Mouse (Mus musculus): ENCODE measurements around the gene Hist1h1c. TPM values are rescaled to one million over a fixed set of nuclear protein-coding genes. Genes with fewer than 3 reads are reported as not detected.

Hist1h1c gene
- total and polyA plus RNA-seq, 3 experiments = 32.9 to 270 (median 168) TPM

DNA sequence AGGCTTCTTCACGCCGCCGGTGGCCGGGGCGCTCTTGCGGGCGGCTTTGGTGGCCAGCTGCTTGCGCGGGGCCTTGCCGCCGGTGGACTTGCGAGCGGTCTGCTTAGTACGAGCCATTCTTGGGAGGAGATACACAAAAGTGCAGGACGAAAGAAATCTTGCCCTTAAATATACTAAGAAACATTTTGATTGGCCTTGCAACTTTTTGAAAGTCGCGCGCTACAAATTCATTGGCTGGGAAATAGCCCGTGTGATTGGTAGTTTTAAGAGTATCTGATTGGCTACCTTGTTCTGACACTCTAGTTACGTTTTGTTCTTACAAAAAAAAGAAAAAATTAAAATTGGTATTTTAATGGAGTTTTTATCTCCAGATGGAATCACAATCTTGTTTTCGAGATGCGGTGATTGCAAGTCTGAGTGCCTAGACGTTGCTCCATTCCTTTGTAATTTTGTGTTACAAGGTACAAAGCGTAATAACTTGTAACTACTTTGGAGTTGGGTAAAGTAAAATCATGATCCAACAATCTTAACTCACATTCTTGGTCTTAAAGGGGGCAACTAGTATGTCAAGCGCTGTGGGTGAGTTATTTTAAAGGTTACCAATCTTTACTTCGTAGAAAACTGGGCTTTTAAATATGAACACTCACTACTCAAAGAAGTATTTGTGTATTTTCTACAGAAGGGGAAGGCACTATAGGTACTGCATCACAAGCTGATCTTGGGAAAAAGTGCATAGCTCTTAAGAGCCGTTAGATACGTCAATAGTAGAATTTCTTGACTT is 7.0 kb downstream of the Hist1h1c start, which contains the start of gene Hist1h3c:
Gene Hist1h3c, minus strand, starts transcription at position 222 of the 781 bp plus-strand sequence.
- DNase-seq = peak; percentile 81

DNA sequence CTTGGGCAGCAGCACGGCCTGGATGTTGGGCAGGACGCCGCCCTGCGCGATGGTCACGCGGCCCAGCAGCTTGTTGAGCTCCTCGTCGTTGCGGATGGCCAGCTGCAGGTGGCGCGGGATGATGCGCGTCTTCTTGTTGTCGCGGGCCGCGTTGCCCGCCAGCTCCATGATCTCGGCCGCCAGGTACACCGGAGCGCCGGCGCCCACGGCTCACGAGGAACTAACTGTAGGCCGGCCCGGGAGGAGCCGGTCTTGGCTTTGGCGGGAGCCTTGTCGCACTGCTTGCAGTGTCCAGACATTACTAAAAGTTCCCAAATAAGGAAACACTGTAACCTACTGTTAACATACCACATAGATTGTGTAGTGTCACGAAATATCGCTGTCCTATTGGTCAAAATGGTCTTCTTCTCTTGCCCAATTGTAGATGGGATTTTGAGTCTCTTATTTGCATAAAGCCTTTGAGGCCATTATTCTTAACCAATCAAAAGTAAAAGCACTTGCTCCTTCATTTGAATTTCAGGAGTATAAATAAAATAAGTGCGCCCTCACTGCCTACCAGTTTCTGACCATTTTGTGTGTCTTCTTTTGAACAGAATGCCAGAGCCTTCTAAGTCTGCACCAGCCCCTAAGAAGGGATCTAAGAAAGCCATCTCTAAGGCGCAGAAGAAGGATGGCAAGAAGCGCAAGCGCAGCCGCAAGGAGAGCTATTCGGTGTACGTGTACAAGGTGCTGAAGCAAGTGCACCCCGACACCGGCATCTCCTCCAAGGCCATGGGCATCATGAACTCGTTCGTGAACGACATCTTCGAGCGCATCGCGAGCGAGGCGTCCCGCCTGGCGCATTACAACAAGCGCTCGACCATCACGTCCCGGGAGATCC is 7.8 kb downstream of the Hist1h1c start, which contains the start of gene Hist1h2bb:
Gene Hist1h2bb, plus strand, starts transcription at position 534 of the 880 bp plus-strand sequence.
- peak; percentile 81 for DNase-seq

DNA sequence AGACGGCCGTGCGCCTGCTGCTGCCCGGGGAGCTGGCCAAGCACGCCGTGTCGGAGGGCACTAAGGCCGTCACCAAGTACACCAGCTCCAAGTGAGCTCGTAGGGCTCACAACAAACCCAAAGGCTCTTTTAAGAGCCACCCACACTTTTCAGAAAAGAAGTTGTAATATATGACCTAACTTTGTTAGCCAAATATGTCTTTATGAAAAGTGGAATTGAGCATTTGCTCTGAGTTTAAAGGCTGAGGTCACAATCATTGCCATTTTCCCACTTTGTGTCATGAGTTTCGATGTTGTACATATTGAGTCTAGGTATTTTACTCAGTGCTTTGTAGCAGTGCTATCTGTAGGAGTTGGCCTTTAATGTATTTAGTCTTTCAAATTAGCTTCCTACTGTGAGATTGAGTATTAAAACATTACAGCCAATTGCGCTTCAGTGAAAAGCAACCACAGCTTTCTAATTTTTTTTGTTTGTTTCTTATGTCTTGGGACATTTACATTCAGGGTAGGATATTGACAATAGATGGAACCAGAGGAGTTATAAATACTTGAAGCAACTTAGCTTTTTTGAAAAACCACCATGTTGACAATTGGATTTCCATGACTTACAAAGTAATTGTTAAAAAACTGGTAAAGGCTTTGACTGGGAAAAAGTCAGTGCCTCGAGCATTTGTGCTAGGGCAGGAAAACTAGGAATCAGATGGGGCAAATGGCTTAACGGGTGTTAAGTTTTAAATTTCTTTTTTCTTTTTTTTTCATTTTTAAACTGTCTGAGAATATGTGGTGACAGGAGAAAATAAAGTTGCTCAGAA is 8.7 kb downstream of the Hist1h1c start:
- DNase-seq = no peak

DNA sequence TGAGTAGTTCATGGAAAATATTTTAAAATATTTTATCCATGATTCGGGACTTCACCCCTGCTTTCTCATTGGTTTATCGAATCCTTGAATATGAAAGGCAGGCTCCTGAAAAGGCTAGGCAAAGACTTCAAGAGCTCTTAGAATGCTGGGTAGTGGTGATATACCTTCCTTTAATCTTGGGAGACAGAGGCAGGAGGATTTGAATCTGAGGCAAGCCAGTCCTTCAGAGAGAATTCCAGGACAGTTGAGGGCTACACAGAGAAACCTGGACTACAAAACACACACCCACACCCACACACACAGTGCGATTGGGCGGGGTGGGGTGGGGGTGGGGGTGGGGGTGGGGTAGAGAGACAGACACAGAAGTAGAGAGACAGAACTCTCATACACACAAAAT is 9.3 kb downstream of the Hist1h1c start:
- no peak for DNase-seq

DNA sequence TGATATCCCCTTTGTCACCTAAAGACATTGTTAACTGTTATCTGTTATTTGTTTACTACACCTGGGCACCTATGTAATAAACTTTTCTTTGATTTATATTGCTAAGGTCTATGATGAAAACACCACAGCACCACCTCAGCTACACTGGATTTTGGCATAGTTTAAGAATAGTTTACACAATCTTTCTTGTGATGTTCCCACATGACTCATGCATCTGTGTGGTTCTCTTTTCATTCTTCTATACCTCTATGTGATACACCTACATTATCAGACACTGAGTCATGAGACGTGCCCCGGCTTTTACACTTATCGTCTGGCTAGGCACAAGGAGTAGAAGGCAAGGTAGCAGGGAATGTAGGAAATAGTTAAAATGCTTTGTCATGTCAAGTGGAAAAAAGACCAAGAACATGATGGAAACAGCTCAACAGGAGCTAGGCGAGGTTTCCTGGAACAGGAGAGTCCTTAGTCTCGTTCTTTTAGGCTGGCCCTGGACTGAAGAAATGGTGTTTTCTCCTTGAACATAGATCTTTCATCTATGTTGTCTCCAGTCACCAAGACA is 11.0 kb downstream of the Hist1h1c start:
- DNase-seq = no peak

DNA sequence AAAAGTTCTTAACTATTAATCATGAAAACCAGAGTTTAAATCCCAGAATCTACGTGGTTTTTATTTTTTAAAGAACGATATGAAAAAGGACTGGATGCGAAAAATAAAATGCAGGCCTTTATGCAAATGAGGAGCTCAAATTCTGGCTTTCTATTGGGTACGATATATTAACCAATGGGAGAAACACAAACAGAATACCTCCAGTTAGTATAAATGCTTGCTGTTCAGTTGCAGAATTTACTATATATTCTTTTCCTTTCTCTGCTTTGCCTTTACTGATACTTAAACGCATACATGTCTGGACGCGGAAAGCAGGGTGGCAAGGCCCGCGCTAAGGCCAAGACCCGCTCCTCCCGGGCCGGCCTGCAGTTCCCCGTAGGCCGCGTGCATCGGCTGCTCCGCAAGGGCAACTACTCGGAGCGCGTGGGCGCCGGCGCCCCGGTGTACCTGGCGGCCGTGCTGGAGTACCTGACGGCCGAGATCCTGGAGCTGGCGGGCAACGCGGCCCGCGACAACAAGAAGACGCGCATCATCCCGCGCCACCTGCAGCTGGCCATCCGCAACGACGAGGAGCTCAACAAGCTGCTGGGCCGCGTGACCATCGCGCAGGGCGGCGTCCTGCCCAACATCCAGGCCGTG is 12.3 kb downstream of the Hist1h1c start, which contains the start of gene Hist1h2ab:
Gene Hist1h2ab, plus strand, starts transcription at position 288 of the 639 bp plus-strand sequence.
- DNase-seq = peak; percentile 68

DNA sequence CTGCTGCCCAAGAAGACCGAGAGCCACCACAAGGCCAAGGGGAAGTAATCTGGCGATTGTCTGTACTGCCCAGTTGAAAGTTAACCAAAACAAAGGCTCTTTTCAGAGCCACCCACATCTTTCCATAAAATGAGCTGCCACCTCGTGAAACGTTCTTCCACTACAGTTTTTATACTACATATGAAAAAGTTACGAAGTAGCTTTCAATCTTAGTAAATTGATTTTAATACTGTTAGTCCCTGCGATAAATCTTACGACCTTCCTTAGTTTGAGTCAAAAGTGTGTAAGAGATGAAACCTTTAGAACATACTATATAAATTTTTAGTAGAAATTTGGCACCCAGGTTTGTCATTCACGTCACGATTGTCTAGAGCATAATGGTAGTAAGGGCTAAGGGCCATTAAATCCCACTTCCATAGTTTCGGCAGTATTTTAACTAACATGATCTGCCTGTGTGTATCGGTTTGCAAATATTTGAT is 12.9 kb downstream of the Hist1h1c start:
- DNase-seq = no peak

DNA sequence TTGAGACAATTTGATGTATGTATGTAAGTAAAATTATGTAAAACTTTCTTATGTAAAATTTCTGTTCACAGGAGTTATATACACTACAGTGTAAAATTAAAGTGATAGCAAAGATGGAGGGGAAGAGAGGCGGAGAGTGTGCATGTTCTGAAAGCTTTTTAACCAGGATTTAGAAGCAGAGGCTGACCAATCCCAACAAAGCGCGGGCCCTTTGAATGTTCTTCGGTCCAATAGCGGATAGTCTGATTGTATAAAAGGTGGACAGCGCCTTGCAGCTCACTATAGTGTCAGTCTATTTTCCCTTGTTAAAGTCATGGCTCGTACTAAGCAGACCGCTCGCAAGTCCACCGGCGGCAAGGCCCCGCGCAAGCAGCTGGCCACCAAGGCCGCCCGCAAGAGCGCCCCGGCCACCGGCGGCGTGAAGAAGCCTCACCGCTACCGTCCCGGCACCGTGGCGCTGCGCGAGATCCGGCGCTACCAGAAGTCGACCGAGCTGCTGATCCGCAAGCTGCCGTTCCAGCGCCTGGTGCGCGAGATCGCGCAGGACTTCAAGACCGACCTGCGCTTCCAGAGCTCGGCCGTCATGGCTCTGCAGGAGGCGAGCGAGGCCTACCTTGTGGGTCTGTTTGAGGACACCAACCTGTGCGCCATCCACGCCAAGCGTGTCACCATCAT is 13.6 kb downstream of the Hist1h1c start, which contains the start of gene Hist1h3b:
Gene Hist1h3b, plus strand, starts transcription at position 201 of the 675 bp plus-strand sequence.
- peak; percentile 88 for DNase-seq

DNA sequence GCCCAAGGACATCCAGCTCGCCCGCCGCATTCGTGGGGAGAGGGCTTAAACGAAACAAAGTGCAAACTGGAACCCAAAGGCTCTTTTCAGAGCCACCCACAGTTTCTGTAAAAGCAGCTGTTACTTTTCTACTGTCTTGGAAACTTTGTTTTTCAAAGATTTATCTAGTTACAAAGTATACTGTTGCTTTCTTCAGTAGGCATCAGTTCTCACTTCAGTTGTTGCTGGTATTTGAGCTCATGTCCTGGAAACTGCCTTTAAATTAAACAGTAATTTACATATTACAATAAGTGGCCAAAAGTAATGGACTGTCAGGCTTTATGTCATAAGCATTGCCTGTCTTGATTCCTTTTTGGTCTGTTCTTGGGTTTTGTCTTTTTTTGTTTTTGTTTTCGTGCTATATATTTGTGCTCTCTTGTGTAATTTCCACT is 14.1 kb downstream of the Hist1h1c start:
- DNase-seq = no peak

DNA sequence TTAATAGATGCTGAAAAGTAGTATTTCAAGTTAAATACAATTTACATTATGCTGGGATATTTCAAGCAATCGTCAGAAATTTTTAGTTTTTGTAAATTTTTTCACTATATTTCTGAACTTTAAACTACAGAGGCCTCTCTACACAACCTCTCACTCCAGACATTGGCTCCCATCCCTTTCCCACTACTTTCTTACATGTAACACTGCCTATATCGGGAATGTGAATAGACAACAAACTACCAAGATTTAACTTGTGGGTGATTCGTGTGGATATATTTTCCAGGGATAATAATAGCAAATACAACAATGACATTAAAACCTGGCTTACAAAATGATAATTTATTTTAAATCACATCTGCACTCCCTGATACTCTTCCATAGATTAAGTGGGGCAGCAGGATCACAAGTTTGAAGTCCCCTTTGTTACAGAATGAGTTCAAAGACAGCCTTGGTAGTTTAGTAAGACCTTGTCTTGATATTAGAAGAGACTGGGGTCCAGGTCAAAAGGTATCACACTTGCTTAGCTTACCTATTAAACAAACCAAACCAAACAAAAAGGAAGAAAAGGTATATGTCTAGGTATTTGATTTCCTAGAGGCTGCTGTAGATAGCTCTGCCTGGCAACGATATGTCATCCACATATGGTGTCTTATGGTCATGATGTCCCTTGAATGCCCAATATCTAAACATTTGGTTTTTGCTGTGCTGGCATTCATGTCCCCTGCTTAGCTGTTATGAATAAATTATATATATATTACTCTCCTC is 14.9 kb downstream of the Hist1h1c start:
- DNase-seq = no peak

DNA sequence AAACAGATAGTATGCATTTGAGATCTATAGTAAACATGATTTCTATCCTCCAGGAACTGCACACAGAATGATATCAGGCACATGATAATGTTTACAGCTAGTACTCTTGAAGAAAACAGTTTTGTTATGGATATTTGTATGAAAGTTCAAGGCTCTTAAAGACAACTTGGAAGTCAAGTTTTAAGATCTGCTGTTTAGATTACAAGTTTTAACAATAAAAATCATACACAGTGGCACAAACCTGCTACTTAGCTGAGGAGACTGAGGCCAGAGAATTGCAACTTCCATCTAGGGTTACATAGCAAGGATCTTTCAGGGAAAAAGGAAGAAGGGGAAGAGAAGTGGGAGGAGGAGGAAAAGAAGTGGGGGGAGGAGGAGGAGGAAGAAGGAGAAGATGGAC is 16.4 kb downstream of the Hist1h1c start:
- no peak for DNase-seq

DNA sequence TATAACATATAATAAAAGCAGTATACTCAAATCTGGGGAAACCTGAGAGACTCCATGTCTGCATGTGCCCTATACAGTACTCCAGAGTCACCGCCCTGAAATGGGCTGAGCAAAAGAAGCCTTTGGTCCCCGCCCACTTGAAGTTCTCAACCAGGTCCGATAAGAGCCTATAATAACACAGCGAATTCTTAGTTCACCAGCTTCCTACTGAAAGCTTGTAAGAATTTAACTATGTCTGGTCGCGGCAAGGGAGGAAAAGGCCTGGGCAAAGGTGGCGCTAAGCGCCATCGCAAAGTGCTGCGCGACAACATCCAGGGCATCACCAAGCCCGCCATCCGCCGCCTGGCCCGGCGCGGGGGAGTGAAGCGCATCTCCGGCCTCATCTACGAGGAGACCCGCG is 18.2 kb downstream of the Hist1h1c start, which contains the start of gene Hist1h4b:
Gene Hist1h4b, plus strand, starts transcription at position 224 of the 400 bp plus-strand sequence.
- peak; percentile 88 for DNase-seq

DNA sequence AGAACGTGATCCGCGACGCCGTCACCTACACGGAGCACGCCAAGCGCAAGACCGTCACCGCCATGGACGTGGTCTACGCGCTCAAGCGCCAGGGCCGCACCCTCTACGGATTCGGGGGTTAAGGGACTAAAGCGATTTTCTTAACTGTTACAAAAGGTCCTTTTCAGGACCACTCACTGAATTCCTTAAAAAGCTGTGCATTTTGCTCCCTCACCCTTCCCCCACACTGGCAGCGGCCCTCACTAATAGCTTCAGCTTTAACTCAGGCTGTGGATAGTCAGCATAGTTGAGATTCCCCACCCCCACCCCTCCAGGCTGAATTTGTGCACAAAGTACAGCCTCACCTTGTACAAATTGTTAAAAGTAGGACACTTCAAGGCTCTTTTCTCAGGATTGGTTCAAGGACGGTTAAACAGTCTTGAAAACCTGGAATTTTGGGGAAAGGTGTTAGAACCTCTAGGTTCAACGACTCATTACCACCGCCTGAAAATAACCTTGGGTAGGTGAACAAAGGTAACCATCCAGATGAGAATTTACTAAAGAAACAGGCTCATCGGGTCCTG is 18.7 kb downstream of the Hist1h1c start:
- no peak for DNase-seq

DNA sequence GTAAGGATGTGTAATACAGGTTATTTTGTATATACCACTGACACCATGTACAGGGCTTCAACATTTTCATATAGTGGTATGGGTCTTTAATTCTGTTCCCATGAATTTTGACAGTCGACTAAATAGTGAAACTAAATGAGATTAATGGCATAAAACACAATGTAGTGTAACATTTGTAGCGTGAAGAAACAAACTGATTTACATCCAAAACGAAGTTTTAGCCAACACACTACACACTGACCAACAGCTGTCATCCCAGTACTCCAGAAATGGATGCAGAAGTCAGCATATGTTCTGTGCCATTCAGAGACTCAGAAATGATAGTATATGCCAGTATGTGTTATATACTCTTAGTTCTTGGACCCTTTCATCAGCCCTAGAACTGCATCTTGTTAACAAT is 19.3 kb downstream of the Hist1h1c start:
- no peak for DNase-seq

DNA sequence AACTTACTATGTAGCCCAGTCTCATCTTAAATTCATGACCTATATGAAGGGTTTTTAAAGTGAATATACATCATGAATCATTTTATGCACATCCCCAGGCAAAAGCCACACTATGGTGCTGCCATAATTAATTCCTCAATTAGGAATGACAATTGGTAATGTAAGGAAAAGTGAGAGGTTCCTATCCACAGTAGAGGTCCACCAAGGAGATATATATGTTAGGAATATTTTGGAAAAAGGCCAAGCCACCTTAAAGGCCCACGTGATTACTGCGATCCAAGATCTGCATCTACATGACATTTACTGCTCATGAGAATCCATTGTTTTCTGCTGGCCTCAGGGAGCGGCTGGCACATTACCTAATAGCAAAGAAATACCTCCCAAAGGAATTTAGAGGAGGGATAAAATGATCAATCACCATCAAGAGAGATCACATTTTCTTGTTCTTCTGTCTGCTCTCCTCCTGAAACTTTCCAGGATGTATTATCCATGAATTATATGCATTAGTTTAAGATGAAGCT is 20.7 kb downstream of the Hist1h1c start:
- DNase-seq = no peak

DNA sequence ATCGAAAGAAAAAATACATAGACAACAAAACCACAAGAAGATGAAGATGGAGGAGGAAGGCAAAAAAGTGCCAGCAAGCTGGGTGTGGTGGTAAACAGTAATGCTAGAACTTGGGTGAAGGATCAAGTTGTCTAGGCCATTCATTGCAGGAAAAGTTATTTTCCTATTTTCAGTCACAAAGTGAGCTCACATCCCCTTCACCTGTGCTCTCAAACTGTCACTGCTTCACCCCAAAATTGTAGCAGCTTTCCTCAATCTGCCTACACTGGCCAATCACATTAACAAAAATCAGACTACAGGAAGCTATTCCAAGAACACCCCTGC is 21.3 kb downstream of the Hist1h1c start:
- no peak for DNase-seq

DNA sequence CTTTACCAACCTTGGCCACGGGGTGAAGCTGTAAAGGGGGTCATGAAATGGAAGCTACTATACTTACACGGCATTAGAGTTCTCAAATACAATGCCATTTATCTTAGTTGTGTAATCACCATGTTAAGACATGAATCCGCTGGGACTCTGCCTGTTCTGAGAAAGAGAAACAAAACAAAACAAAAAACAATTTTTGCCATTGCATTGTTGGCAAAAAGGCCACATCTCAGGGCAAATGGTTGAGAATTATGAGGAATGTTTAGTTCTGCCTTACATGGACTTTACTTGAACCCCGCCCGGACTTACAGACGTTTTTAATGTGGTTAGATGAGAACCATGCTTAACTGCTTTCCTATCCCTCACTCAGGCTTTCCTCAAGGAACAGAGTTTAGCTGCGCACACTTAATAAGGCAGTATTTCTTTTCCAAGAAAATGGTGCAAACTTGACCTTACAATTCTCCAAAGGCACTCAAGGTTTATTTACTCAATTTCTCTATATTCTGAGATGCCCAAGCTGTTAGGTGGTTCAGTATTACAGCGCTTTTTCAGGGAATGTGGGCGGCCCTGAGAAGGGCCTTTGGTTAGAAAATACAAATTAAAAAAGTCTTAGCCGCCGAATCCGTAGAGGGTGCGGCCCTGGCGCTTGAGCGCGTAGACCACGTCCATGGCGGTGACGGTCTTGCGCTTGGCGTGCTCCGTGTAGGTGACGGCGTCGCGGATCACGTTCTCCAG is 21.8 kb downstream of the Hist1h1c start:
- DNase-seq = no peak

Data from adrenal gland, adult 2 months (tissue).